In genomic region chr4:132746911-132747517, GRCm38 (mm10) we compare ENCODE assay signal across 9 mouse cellular contexts. TPM values are rescaled to one million over a fixed set of nuclear protein-coding genes. Genes with fewer than 3 reads are reported as not detected.
DNase-seq lines count a peak whose midpoint lies in the region; ATAC-seq and TF ChIP-seq lines count a peak whose summit lies in the region.
"Had no signal": no experiment of that assay in that cellular context is flagged by ENCODE, and none has a peak within 500 bp of the region (broad histone marks: within the 10 kb centered on the region; RNA-seq: fewer than 3 reads in every experiment).

No protein-coding gene starts in this region.

- ATAC-seq in kidney, postnatal 0 days (replicated peaks; ENCODE audit: low FRiP score, low read depth) = no peak
- ATAC-seq: midbrain, embryonic 16.5 days had no signal

- H3K4me1 ChIP-seq in kidney, postnatal 0 days (replicated peaks; ENCODE audit: insufficient read depth, low read length) = no peaks in the 10 kb centered on the region
- peaks cover 8% of the 10 kb centered on the region for H3K4me1 ChIP-seq in ES-Bruce4 (ENCODE audit: control insufficient read depth, insufficient read depth, low read length)
- peaks cover 6% of the 10 kb centered on the region; the same call in 1 of the 2 replicates for H3K4me1 ChIP-seq in brown adipose tissue, adult 24 weeks (ENCODE audit: control insufficient read depth, insufficient read depth, insufficient read length, low read length)

- no peak for TF ChIP-seq POLR2A in ES-Bruce4 (IDR thresholded peaks at IDR 0.05; ENCODE audit: insufficient read depth, low read length)

- no peak for TF ChIP-seq EP300 in ES-Bruce4 (IDR thresholded peaks at IDR 0.05; ENCODE audit: insufficient read depth, low read depth, low read length)

- no peaks in the 10 kb centered on the region for H3K9me3 ChIP-seq in kidney, postnatal 0 days (replicated peaks; ENCODE audit: low read length)
- H3K9me3 ChIP-seq in ES-Bruce4 (replicated peaks; ENCODE audit: control insufficient read depth, insufficient read depth, low read length, poor library complexity, severe bottlenecking) = no peaks in the 10 kb centered on the region
- H3K9me3 ChIP-seq: forebrain, embryonic 12.5 days had no signal

- no peaks in the 10 kb centered on the region for H3K27me3 ChIP-seq in kidney, postnatal 0 days (ENCODE audit: insufficient read depth, low read length)
- no peaks in the 10 kb centered on the region for H3K27me3 ChIP-seq in ES-Bruce4 (ENCODE audit: control insufficient read depth, insufficient read depth, low read length, poor library complexity, severe bottlenecking)
- H3K27me3 ChIP-seq: forebrain, embryonic 12.5 days had no signal

- H3K79me2 ChIP-seq in macrophage (ENCODE audit: inconsistent target) = no peaks in the 10 kb centered on the region

- WGBS in kidney, postnatal 0 days = 90% methylated on average over 9 of the region's 9 CpGs
- WGBS in macrophage (ENCODE audit: missing documents) = 71% methylated on average over 9 of the region's 9 CpGs

- H3K36me3 ChIP-seq in kidney, postnatal 0 days (ENCODE audit: insufficient read depth, low read length) = no peaks in the 10 kb centered on the region
- H3K36me3 ChIP-seq in ES-Bruce4 (ENCODE audit: control insufficient read depth, insufficient read depth, low read length, poor library complexity, severe bottlenecking) (no peaks in the 10 kb centered on the region), macrophage (ENCODE audit: inconsistent target) (no peaks in the 10 kb centered on the region)
- H3K36me3 ChIP-seq: forebrain, embryonic 12.5 days had no signal

- no peak for DNase-seq in kidney, postnatal 0 days (ENCODE audit: low spot score)
- no peak for DNase-seq in kidney, adult 18-20 months
- DNase-seq in urinary bladder, postnatal 25 days (ENCODE audit: low spot score) = no peak
- no peak for DNase-seq in left cerebral cortex, adult 18-20 months (ENCODE audit: low spot score in 2 of 2)

- peak overlapping the region; percentile 56 for H3K27ac ChIP-seq in kidney, postnatal 0 days
- H3K27ac ChIP-seq in ES-Bruce4 (ENCODE audit: insufficient read depth, low read length) (peak overlapping the region; percentile 54), macrophage (peak overlapping the region; percentile 86)
- H3K27ac ChIP-seq in brown adipose tissue, adult 24 weeks (replicated peaks; ENCODE audit: low read depth, low read length) = peak overlapping the region; percentile 98
- H3K27ac ChIP-seq: forebrain, embryonic 12.5 days had no signal

- no peak overlapping the region for H3K4me3 ChIP-seq in kidney, postnatal 0 days (replicated peaks; ENCODE audit: low read depth, low read length)
- H3K4me3 ChIP-seq in ES-Bruce4 (ENCODE audit: low read depth, low read length) (no peak overlapping the region), macrophage (ENCODE audit: inconsistent target) (peak overlapping the region; percentile 37; the same call in 1 of the 2 replicates)
- H3K4me3 ChIP-seq in brown adipose tissue, adult 24 weeks (ENCODE audit: insufficient read depth, low read depth, low read length) = peak overlapping the region; percentile 53
- H3K4me3 ChIP-seq: forebrain, embryonic 12.5 days had no signal

- no peak overlapping the region for H3K4me2 ChIP-seq in kidney, postnatal 0 days (ENCODE audit: low read length)
- H3K4me2 ChIP-seq: forebrain, embryonic 12.5 days had no signal

- no peak for TF ChIP-seq CTCF in kidney, postnatal 0 days (IDR thresholded peaks at IDR 0.05; ENCODE audit: low read depth)
- no peak for TF ChIP-seq CTCF in ES-Bruce4 (IDR thresholded peaks at IDR 0.05; ENCODE audit: low read depth, low read length)

- H3K9ac ChIP-seq in kidney, postnatal 0 days (ENCODE audit: low read depth, low read length) = no peak overlapping the region
- H3K9ac ChIP-seq in ES-Bruce4 (ENCODE audit: low read depth, poor library complexity, severe bottlenecking) = no peak overlapping the region
- H3K9ac ChIP-seq: forebrain, embryonic 12.5 days had no signal

RNA-seq across cellular contexts. Expression of gene Smpdl3b, which starts 10.0 kb away (rescaled TPM):
- polyA plus RNA-seq in kidney, postnatal 0 days (2015; fragmentation: Nextera tagmentation; extraction: Ambion mirVana) = 9.0 and 9.5 TPM in 2 replicates
- 6.3 and 6.4 TPM in 2 replicates for polyA plus RNA-seq in ES-Bruce4 (2011; ENCODE audit: insufficient read depth, insufficient read length, low read depth, missing spikeins)
- polyA plus RNA-seq in brown adipose tissue, adult 24 weeks (2012; ENCODE audit: insufficient read depth, insufficient read length, missing spikeins) = 0.92 TPM in 1 of 2 replicates, not detected in the other
- 1 to 10 TPM in 11 of 26 experiments, under 1 TPM in 8, not detected in 7; 0.38 to 3.7 (median 1.2) TPM for total RNA-seq in macrophage (2018; cell fraction: chromatin; rRNA removed)
- 1 to 10 TPM in 20 of 26 experiments, under 1 TPM in 6; 0.51 to 7.5 (median 2.2) TPM for total RNA-seq in macrophage (2018; cell fraction: cytosol; rRNA removed)
- total RNA-seq in macrophage (2018; cell fraction: nucleus; rRNA removed) = 10 to 100 TPM in 8 of 26 experiments, 1 to 10 TPM in 14, under 1 TPM in 4; 0.85 to 22.2 (median 5.7) TPM
- 1.0 to 8.5 TPM (median 1.9 TPM) in 3 replicates for polyA plus RNA-seq in macrophage (2018)
- total RNA-seq in left cerebral cortex, adult 18-20 months (2021) = 1 to 10 TPM; 5.8 to 6.1 TPM

RNA-seq across cellular contexts. Expression of gene Xkr8, which starts 14.7 kb away (rescaled TPM):
- polyA plus RNA-seq in kidney, postnatal 0 days (2015; fragmentation: Nextera tagmentation; extraction: Ambion mirVana) = 4.2 and 4.4 TPM in 2 replicates
- polyA plus RNA-seq in ES-Bruce4 (2011; ENCODE audit: insufficient read depth, insufficient read length, low read depth, missing spikeins) (6.3 and 8.1 TPM in 2 replicates), macrophage (2018) (2.1 to 6.5 TPM (median 6.2 TPM) in 3 replicates)
- polyA plus RNA-seq in brown adipose tissue, adult 24 weeks (2012; ENCODE audit: insufficient read depth, insufficient read length, missing spikeins) = 2.5 and 2.7 TPM in 2 replicates
- total RNA-seq in macrophage (2018; cell fraction: chromatin; rRNA removed) = 10 to 100 TPM in 3 of 26 experiments, 1 to 10 TPM in 16, under 1 TPM in 7; 0.25 to 16.6 (median 3.4) TPM
- total RNA-seq in macrophage (2018; cell fraction: cytosol; rRNA removed) = 10 to 100 TPM in 4 of 26 experiments, 1 to 10 TPM in 22; 2.3 to 18.4 (median 6.6) TPM
- 10 to 100 TPM in 13 of 26 experiments, 1 to 10 TPM in 13; 1.4 to 30.9 (median 9.9) TPM for total RNA-seq in macrophage (2018; cell fraction: nucleus; rRNA removed)
- total RNA-seq in left cerebral cortex, adult 18-20 months (2021) = 1 to 10 TPM; 4.7 to 6.9 TPM

RNA-seq across cellular contexts. Expression of gene Rpa2, which starts 21.1 kb away (rescaled TPM):
- 60.0 and 65.7 TPM in 2 replicates for polyA plus RNA-seq in kidney, postnatal 0 days (2015; fragmentation: Nextera tagmentation; extraction: Ambion mirVana)
- polyA plus RNA-seq in ES-Bruce4 (2011; ENCODE audit: insufficient read depth, insufficient read length, low read depth, missing spikeins) (78.2 and 78.7 TPM in 2 replicates), macrophage (2018) (6.0 to 44.1 TPM (median 7.6 TPM) in 3 replicates)
- polyA plus RNA-seq in brown adipose tissue, adult 24 weeks (2012; ENCODE audit: insufficient read depth, insufficient read length, missing spikeins) = 3.5 and 6.6 TPM in 2 replicates
- 10 to 100 TPM in 6 of 26 experiments, 1 to 10 TPM in 17, under 1 TPM in 1, not detected in 2; 0.62 to 21.0 (median 7.1) TPM for total RNA-seq in macrophage (2018; cell fraction: chromatin; rRNA removed)
- 1 to 10 TPM; 3.1 to 8.9 (median 6.4) TPM for total RNA-seq in macrophage (2018; cell fraction: cytosol; rRNA removed)
- total RNA-seq in macrophage (2018; cell fraction: nucleus; rRNA removed) = 10 to 100 TPM in 2 of 26 experiments, 1 to 10 TPM in 24; 1.1 to 34.1 (median 5.0) TPM
- total RNA-seq in left cerebral cortex, adult 18-20 months (2021) = 10 to 100 TPM; 15.4 to 16.5 TPM

RNA-seq across cellular contexts. Expression of gene Themis2, which starts 49.2 kb away (rescaled TPM):
- polyA plus RNA-seq in kidney, postnatal 0 days (2015; fragmentation: Nextera tagmentation; extraction: Ambion mirVana) = 1.0 TPM in 2 replicates
- polyA plus RNA-seq in ES-Bruce4 (2011; ENCODE audit: insufficient read depth, insufficient read length, low read depth, missing spikeins) = 0.72 and 0.84 TPM in 2 replicates
- 2.8 and 3.4 TPM in 2 replicates for polyA plus RNA-seq in brown adipose tissue, adult 24 weeks (2012; ENCODE audit: insufficient read depth, insufficient read length, missing spikeins)
- 100 to 1,000 TPM in 19 of 26 experiments, 10 to 100 TPM in 7; 17.5 to 808 (median 224) TPM for total RNA-seq in macrophage (2018; cell fraction: chromatin; rRNA removed)
- 100 to 1,000 TPM in 24 of 26 experiments, 10 to 100 TPM in 2; 70.8 to 956 (median 317) TPM for total RNA-seq in macrophage (2018; cell fraction: cytosol; rRNA removed)
- 1,000 to 10,000 TPM in 5 of 26 experiments, 100 to 1,000 TPM in 17, 10 to 100 TPM in 4; 58.3 to 1,365 (median 493) TPM for total RNA-seq in macrophage (2018; cell fraction: nucleus; rRNA removed)
- polyA plus RNA-seq in macrophage (2018) = 131 to 255 TPM (median 207 TPM) in 3 replicates
- under 1 TPM; 0.95 to 0.98 TPM for total RNA-seq in left cerebral cortex, adult 18-20 months (2021)

Comparison
In these comparisons a context has a peak if more than half of its experiments do, and no peak if none do; other contexts are left out.
1. H3K4me3 ChIP-seq: peak in brown adipose tissue, adult 24 weeks (single experiment) and macrophage (single experiment); none in kidney, postnatal 0 days (single experiment) and ES-Bruce4 (single experiment).
2. Peak in every context shown above with its lines, with median percentiles within 50 percentile points of each other: H3K27ac ChIP-seq.